Mouse (Mus musculus) erythroblast, embryonic 14.5 days (primary cell): ENCODE results near the gene Borcs6.

Experiments used
- GATA1 ChIP-seq: IDR thresholded peaks from 2 replicates; pipeline ENCODE4 v1.6.1; 2012; ENCODE audit warnings: low read length, inconsistent platforms, mixed read lengths
- TAL1 ChIP-seq: IDR thresholded peaks from 3 replicates; pipeline ENCODE4 v1.6.1; 2012; ENCODE audit warnings: low read length, inconsistent platforms, mixed read lengths

- TF ChIP-seq TAL1 (no peak), GATA1 (no peak)
Measured at GRCm38 (mm10) chr11:69053848-69054247, 5.7 kb upstream of the Borcs6 start.
